Mouse (Mus musculus): ENCODE measurements around the gene Arl15. TPM values are rescaled to one million over a fixed set of nuclear protein-coding genes. Genes with fewer than 3 reads are reported as not detected.

The Arl15 gene
- polyA plus RNA-seq, 1 experiment from 2014 or later, result 18.2 TPM

DNA sequence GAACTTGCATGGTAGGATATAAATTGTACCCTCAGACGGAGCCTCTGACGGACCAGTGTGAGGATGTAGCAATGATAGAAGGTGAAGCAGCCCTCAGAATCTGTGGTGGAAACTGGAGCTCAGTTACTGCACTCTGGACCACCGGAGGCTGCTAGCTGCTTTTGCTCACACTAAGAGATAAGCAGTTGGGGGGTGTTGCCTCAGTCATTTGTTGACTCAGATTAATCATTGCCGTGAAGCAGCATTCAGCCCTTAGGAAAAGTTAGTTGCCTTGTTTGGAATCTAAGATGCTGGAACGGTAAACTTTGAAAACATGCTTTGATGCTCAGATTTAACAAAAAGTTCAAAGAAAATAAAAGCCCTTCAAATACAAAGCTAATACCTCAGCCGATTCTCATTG is 270.7 kb downstream of the Arl15 start:
- Histone ChIP-seq H3K4me3 (ENCODE audit: low read length) (no peak overlapping the region), H3K27me3 (ENCODE audit: control insufficient read depth, insufficient read depth, low read length) (no peaks in the 10 kb centered on the region), H3K9ac (ENCODE audit: low read depth, low read length) (no peak overlapping the region), H3K9me3 (ENCODE audit: control insufficient read depth, low read length) (no peaks in the 10 kb centered on the region), H3K4me2 (replicated peaks; ENCODE audit: low read depth, low read length) (no peak overlapping the region), H3K4me1 (ENCODE audit: control insufficient read depth, insufficient read depth, low read length) (no peaks in the 10 kb centered on the region), H3K27ac (ENCODE audit: low read depth, low read length) (no peak overlapping the region), H3K36me3 (ENCODE audit: control insufficient read depth, insufficient read depth, low read length) (no peaks in the 10 kb centered on the region)
- 54% methylated on average over 6 of the region's 6 CpGs for WGBS
- ATAC-seq (ENCODE audit: low FRiP score, low TSS enrichment), result no peak

DNA sequence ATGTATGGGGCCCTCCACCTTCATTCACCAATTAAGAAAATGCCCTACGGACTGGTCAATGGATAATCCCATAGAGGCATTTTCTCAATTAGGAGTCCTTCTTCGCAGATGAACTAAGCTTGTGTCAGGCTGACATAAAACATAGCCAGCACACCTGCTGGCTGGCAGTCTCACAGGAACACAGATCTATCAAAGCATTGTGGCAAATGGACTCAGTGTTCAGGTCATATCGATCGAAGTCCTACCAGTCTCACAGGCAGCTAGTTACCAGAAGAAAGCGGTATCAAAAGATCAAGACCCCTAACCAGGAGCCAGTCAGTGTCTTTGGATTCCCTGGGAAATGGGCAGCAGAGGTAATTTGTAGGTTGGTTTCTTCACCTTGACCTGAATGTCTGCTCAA is 274.1 kb downstream of the Arl15 start:
- Histone ChIP-seq H3K9ac (ENCODE audit: low read depth, low read length) (no peak overlapping the region), H3K27ac (ENCODE audit: low read depth, low read length) (no peak overlapping the region), H3K4me3 (ENCODE audit: low read length) (no peak overlapping the region), H3K27me3 (ENCODE audit: control insufficient read depth, insufficient read depth, low read length) (no peaks in the 10 kb centered on the region), H3K4me2 (replicated peaks; ENCODE audit: low read depth, low read length) (no peak overlapping the region), H3K4me1 (ENCODE audit: control insufficient read depth, insufficient read depth, low read length) (no peaks in the 10 kb centered on the region), H3K36me3 (ENCODE audit: control insufficient read depth, insufficient read depth, low read length) (no peaks in the 10 kb centered on the region), H3K9me3 (ENCODE audit: control insufficient read depth, low read length) (no peaks in the 10 kb centered on the region)
- WGBS, result 98% methylated on average over 5 of the region's 5 CpGs
- ATAC-seq (ENCODE audit: low FRiP score, low TSS enrichment), result no peak

DNA sequence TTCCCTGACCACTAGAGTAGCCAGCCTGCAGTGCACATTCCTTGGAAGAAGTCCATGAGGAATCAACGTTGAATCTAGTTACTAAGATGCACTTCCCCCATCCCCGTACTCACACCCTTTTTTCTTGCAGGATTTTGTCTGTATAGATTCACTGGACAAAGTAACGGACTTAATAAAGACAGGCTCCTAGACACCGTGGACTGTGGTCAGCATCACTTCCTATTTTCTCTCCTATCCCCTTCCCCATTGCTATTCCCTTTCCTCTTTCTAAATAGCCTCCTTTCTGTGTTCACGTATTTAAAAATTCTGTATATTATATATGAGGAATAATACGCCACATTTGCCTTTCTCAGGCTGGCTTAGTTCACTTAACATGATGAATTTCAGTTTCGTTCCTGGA is 277.1 kb downstream of the Arl15 start:
- WGBS, result 94% methylated on average over 7 of the region's 7 CpGs
- no peak for ATAC-seq (ENCODE audit: low FRiP score, low TSS enrichment)

DNA sequence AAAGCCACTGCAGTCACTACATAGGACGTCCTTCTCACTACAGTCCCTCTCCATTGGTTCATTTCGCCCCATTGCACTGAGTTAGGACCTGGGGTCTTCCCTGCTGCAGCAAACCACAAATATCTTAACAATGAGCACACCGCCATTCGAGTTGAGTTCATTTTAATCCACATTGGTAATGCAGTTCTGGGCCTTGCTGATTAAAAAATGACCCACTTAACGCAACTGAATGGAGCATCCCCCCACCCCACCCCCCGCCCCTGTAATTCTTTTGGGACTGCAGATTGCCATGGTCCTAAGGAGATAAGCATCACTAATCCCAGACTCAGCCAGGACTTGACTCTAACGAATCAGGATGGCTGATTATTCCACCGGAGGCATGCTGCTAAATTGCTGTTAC is 280.2 kb downstream of the Arl15 start:
- H3K4me2 ChIP-seq (replicated peaks; ENCODE audit: low read depth, low read length), result no peak overlapping the region
- no peaks in the 10 kb centered on the region for H3K4me1 ChIP-seq (ENCODE audit: control insufficient read depth, insufficient read depth, low read length)
- H3K27me3 ChIP-seq (ENCODE audit: control insufficient read depth, insufficient read depth, low read length), result no peaks in the 10 kb centered on the region
- no peaks in the 10 kb centered on the region for H3K36me3 ChIP-seq (ENCODE audit: control insufficient read depth, insufficient read depth, low read length)
- no peak overlapping the region for H3K4me3 ChIP-seq (ENCODE audit: low read length)
- H3K9ac ChIP-seq (ENCODE audit: low read depth, low read length), result no peak overlapping the region
- no peak overlapping the region for H3K27ac ChIP-seq (ENCODE audit: low read depth, low read length)
- WGBS, result 57% methylated on average over 8 of the region's 8 CpGs
- ATAC-seq (ENCODE audit: low FRiP score, low TSS enrichment), result no peak
- no peaks in the 10 kb centered on the region for H3K9me3 ChIP-seq (ENCODE audit: control insufficient read depth, low read length)

More for the DNA sequence above, 277.1 kb downstream of the Arl15 start:
- H3K4me1 ChIP-seq (ENCODE audit: control insufficient read depth, insufficient read depth, low read length), result no peaks in the 10 kb centered on the region
- H3K9ac ChIP-seq (ENCODE audit: low read depth, low read length), result no peak overlapping the region
- H3K27ac ChIP-seq (ENCODE audit: low read depth, low read length), result no peak overlapping the region
- no peaks in the 10 kb centered on the region for H3K36me3 ChIP-seq (ENCODE audit: control insufficient read depth, insufficient read depth, low read length)
- no peaks in the 10 kb centered on the region for H3K27me3 ChIP-seq (ENCODE audit: control insufficient read depth, insufficient read depth, low read length)
- H3K4me2 ChIP-seq (replicated peaks; ENCODE audit: low read depth, low read length), result no peak overlapping the region
- H3K4me3 ChIP-seq (ENCODE audit: low read length), result no peak overlapping the region
- no peaks in the 10 kb centered on the region for H3K9me3 ChIP-seq (ENCODE audit: control insufficient read depth, low read length)

DNA sequence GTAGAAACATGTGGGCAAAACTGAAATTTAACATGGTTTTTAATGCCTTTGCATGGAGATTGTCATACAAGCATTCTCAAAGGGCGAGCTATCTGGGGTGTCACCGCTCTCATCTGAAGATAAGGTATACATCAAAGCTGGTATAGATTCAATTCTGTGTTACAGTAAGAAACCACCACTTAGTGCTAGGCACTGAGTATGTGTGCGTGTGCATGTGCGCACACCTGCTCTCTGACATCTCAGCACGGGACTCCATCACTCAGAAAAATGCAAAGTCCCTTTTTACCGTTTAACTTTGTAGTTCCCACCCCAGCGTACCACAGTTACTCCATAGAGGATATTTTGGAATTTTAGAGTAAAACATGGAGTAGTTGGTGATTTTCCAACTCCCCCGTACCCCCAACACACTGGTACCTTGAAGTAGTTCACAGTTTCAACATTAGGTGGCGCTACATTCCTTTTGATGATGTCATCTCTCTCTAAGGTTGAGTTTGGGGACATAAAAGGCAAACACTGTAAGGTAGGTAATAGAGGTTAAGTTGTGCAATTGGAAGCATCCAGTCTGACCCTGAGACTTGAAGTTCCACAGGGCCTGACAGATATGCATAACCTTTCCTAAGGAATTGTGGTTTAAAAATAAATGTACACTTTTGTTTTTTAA is 281.5 kb downstream of the Arl15 start:
- WGBS, result 74% methylated on average over 9 of the region's 9 CpGs
- ATAC-seq (ENCODE audit: low FRiP score, low TSS enrichment), result peak; percentile 79; the same call in 1 of the 2 replicates
- no peak overlapping the region for H3K4me2 ChIP-seq (replicated peaks; ENCODE audit: low read depth, low read length)
- no peaks in the 10 kb centered on the region for H3K4me1 ChIP-seq (ENCODE audit: control insufficient read depth, insufficient read depth, low read length)
- H3K27me3 ChIP-seq (ENCODE audit: control insufficient read depth, insufficient read depth, low read length), result no peaks in the 10 kb centered on the region
- no peak overlapping the region for H3K4me3 ChIP-seq (ENCODE audit: low read length)
- H3K27ac ChIP-seq (ENCODE audit: low read depth, low read length), result no peak overlapping the region
- no peaks in the 10 kb centered on the region for H3K9me3 ChIP-seq (ENCODE audit: control insufficient read depth, low read length)
- no peaks in the 10 kb centered on the region for H3K36me3 ChIP-seq (ENCODE audit: control insufficient read depth, insufficient read depth, low read length)
- no peak overlapping the region for H3K9ac ChIP-seq (ENCODE audit: low read depth, low read length)

DNA sequence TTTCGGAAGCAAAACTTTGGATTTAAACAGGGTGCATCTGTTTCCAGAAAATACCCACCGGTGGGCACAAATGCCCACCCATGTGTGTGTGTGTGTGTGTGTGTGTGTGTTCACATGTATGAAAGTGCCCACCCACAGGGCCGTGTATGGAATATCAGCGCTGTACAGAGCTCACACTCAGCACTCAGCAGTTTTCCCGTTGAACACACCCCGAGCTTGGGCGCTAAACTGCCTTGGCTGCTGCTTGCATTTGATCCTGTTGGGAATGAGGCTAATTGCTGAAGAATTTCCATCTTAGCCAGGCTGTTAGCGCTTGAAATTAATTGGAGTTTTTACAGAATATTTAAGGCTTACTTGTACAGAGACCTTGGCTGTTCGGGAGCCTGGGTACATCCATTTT is 282.9 kb downstream of the Arl15 start:
- H3K4me2 ChIP-seq (replicated peaks; ENCODE audit: low read depth, low read length), result no peak overlapping the region
- H3K4me3 ChIP-seq (ENCODE audit: low read length), result no peak overlapping the region
- no peak for ATAC-seq (ENCODE audit: low FRiP score, low TSS enrichment)
- no peaks in the 10 kb centered on the region for H3K4me1 ChIP-seq (ENCODE audit: control insufficient read depth, insufficient read depth, low read length)
- no peaks in the 10 kb centered on the region for H3K36me3 ChIP-seq (ENCODE audit: control insufficient read depth, insufficient read depth, low read length)
- WGBS, result 86% methylated on average over 9 of the region's 9 CpGs
- H3K27me3 ChIP-seq (ENCODE audit: control insufficient read depth, insufficient read depth, low read length), result no peaks in the 10 kb centered on the region
- H3K9me3 ChIP-seq (ENCODE audit: control insufficient read depth, low read length), result no peaks in the 10 kb centered on the region
- no peak overlapping the region for H3K27ac ChIP-seq (ENCODE audit: low read depth, low read length)
- no peak overlapping the region for H3K9ac ChIP-seq (ENCODE audit: low read depth, low read length)

DNA sequence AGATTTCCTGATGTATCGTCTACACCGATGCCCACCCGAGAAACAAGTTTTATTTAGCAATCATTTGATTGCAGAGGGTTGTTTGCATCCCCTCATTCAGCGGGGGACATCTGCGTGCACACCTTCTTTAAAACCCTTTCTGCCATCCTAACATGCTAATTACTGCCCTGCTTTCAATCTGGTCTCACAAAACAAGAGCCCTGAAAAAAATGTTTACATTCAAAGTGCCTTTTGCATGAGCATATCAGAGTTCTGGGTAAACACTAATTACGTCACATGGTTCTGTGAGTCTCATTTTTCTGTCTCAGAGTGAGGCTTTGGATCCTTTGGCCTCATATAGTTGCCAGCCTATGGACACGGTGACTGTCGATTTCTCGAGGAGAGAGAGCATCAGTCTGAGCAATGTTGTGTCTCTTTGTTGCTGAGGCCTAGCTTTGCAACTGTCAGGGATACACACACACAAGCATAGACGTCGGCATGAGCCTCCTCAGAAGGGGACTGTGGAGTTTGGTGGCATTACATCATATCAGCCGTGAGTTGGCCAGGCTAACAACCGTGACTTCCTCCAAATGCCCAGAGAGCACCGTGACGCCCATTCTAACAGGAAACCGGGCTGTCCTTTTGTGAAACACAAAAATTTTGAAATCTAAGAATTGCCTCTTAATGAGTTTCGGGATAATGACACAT is 283.4 kb downstream of the Arl15 start:
- Histone ChIP-seq H3K9me3 (ENCODE audit: control insufficient read depth, low read length) (no peaks in the 10 kb centered on the region), H3K4me1 (ENCODE audit: control insufficient read depth, insufficient read depth, low read length) (no peaks in the 10 kb centered on the region), H3K36me3 (ENCODE audit: control insufficient read depth, insufficient read depth, low read length) (no peaks in the 10 kb centered on the region), H3K27me3 (ENCODE audit: control insufficient read depth, insufficient read depth, low read length) (no peaks in the 10 kb centered on the region), H3K27ac (ENCODE audit: low read depth, low read length) (no peak overlapping the region), H3K4me2 (replicated peaks; ENCODE audit: low read depth, low read length) (no peak overlapping the region), H3K9ac (ENCODE audit: low read depth, low read length) (no peak overlapping the region), H3K4me3 (ENCODE audit: low read length) (no peak overlapping the region)
- WGBS, result 71% methylated on average over 17 of the region's 17 CpGs
- ATAC-seq (ENCODE audit: low FRiP score, low TSS enrichment), result no peak

DNA sequence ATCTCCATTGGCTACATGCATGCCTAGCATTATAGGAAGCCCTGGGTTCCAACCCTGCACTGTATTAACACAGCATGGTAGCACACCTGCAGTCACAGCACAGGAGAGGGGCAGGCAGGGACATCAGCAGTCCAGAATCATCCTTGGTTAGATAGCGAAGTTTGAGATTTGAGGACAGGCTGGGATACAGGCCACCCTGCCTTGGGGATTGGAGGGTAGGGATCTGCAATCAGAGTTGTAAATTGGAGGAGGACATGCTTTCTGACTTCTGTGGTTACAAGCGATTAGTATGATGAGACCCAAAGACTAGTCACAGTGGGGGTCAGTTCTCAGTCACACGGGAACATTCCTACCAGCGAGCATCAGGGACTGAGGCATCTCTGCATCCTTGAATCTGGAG is 284.5 kb downstream of the Arl15 start:
- H3K27ac ChIP-seq (ENCODE audit: low read depth, low read length), result no peak overlapping the region
- no peaks in the 10 kb centered on the region for H3K27me3 ChIP-seq (ENCODE audit: control insufficient read depth, insufficient read depth, low read length)
- no peaks in the 10 kb centered on the region for H3K4me1 ChIP-seq (ENCODE audit: control insufficient read depth, insufficient read depth, low read length)
- 86% methylated on average over 4 of the region's 4 CpGs for WGBS
- H3K4me3 ChIP-seq (ENCODE audit: low read length), result no peak overlapping the region
- no peaks in the 10 kb centered on the region for H3K9me3 ChIP-seq (ENCODE audit: control insufficient read depth, low read length)
- no peak for ATAC-seq (ENCODE audit: low FRiP score, low TSS enrichment)
- H3K9ac ChIP-seq (ENCODE audit: low read depth, low read length), result no peak overlapping the region
- H3K36me3 ChIP-seq (ENCODE audit: control insufficient read depth, insufficient read depth, low read length), result no peaks in the 10 kb centered on the region
- H3K4me2 ChIP-seq (replicated peaks; ENCODE audit: low read depth, low read length), result no peak overlapping the region

DNA sequence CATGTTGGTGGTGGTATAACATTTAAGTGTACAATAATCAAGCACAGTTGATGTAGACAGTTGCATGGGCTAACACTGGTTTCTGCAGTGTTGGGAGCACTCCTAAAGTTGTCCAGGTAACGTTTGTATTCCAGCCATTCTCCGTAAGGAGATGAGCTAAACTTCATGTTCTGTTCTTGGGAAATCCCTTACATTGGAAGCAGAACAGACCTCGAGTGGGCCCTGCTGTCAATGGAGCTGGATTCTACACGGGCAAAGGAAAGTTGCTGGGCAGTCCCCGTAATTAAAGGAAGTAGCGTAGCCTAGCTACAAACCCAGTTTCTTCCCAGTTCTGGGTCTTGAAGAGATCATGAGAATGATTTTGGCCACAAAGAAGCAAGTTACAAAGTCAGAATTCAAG is 285.4 kb downstream of the Arl15 start:
- no peaks in the 10 kb centered on the region for H3K9me3 ChIP-seq (ENCODE audit: control insufficient read depth, low read length)
- no peak overlapping the region for H3K9ac ChIP-seq (ENCODE audit: low read depth, low read length)
- ATAC-seq (ENCODE audit: low FRiP score, low TSS enrichment), result no peak
- no peak overlapping the region for H3K4me2 ChIP-seq (replicated peaks; ENCODE audit: low read depth, low read length)
- no peaks in the 10 kb centered on the region for H3K36me3 ChIP-seq (ENCODE audit: control insufficient read depth, insufficient read depth, low read length)
- H3K4me1 ChIP-seq (ENCODE audit: control insufficient read depth, insufficient read depth, low read length), result no peaks in the 10 kb centered on the region
- no peaks in the 10 kb centered on the region for H3K27me3 ChIP-seq (ENCODE audit: control insufficient read depth, insufficient read depth, low read length)
- H3K4me3 ChIP-seq (ENCODE audit: low read length), result no peak overlapping the region
- no peak overlapping the region for H3K27ac ChIP-seq (ENCODE audit: low read depth, low read length)
- WGBS, result 90% methylated on average over 6 of the region's 6 CpGs
